Comparison of ENCODE assay signal across 5 mouse cellular contexts in the genomic region with DNA sequence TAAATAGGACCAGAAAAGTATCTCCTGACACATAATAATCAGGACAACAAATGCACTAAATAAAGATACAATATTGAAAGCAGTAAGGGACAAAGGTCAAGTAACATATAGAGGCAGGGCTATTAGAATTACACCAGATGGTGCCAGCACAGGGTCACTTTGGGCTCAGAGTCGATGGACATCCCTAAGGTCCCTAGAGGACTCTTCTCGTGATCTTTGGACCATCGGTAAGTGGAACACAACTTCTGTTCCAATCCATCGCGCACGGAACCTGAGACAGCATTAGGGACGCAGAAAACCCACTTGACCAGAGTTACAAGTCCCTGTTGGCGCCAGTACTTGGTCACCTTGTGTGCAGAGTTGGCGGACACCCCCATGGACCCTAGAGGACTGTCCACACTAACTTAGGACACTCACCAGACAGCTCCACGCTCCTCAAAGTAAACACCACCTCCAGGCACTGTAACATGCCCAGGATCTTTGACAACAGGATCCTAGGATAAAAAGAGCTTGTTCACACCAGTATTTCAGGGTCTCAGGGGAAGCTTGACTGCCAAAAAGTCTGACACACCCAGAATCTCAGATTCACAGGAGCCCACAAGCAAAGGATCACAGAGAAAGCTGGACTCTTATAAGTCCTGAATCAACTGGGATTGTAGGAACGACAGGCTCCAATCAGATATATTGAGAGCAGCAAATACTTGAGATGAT. TPM values are rescaled to one million over a fixed set of nuclear protein-coding genes. Genes with fewer than 3 reads are reported as not detected.
A peak's percentile ranks its signal among the peaks of the same experiment; 100 is the strongest.
DNase-seq lines count a peak whose midpoint lies in the region; ATAC-seq and TF ChIP-seq lines count a peak whose summit lies in the region.
"Not testable (repeated sequence)": the region's sequence is repeated elsewhere in the genome, so short reads cannot be mapped to it uniquely, and the experiment has no call there.
"Had no signal": no experiment of that assay in that cellular context is flagged by ENCODE, and none has a peak within 500 bp of the region (broad histone marks: within the 10 kb centered on the region; RNA-seq: fewer than 3 reads in every experiment).

No protein-coding gene starts in this region.

- peak; percentile 25 for DNase-seq in adipocyte (ENCODE audit: low spot score)
- peak; percentile 92 for DNase-seq in heart, adult 11 months
- peak; percentile 1 for DNase-seq in kidney, adult 2 months
- peak; percentile 12 for DNase-seq in midbrain, embryonic 11.5 days (ENCODE audit: low spot score, missing footprints)

- not testable (repeated sequence) for H3K4me3 ChIP-seq in kidney, adult 2 months (ENCODE audit: insufficient read depth, low read depth, low read length); midbrain, embryonic 11.5 days (ENCODE audit: low read depth, low read length)

- H3K27me3 ChIP-seq in kidney, adult 2 months (replicated peaks; ENCODE audit: control insufficient read depth, insufficient read depth, low read length); midbrain, embryonic 11.5 days (ENCODE audit: control insufficient read depth, insufficient read depth, low read length): not testable (repeated sequence)

- TF ChIP-seq CTCF in kidney, adult 2 months (conservative IDR thresholded peaks at IDR 0.05; ENCODE audit: insufficient read depth, insufficient read length, low read depth, low read length): not testable (repeated sequence)

- not testable (repeated sequence) for ATAC-seq in midbrain, embryonic 11.5 days (ENCODE audit: low FRiP score)

- 91% methylated on average over 11 of the region's 11 CpGs for WGBS in kidney, adult 2 months
- WGBS in midbrain, embryonic 11.5 days: 86% methylated on average over 11 of the region's 11 CpGs

- H3K4me2 ChIP-seq in midbrain, embryonic 11.5 days: not testable (repeated sequence)

- not testable (repeated sequence) for H3K4me1 ChIP-seq in kidney, adult 2 months (ENCODE audit: control insufficient read depth, insufficient read depth, low read length); midbrain, embryonic 11.5 days (ENCODE audit: control insufficient read depth, insufficient read depth, low read length)

- not testable (repeated sequence) for H3K9me3 ChIP-seq in midbrain, embryonic 11.5 days (ENCODE audit: control insufficient read depth, low read length)

- not testable (repeated sequence) for H3K27ac ChIP-seq in kidney, adult 2 months (ENCODE audit: insufficient read depth, low read depth, low read length); midbrain, embryonic 11.5 days (ENCODE audit: low read depth, low read length)

- not testable (repeated sequence) for H3K36me3 ChIP-seq in kidney, adult 2 months (ENCODE audit: control insufficient read depth, insufficient read depth, low read length); midbrain, embryonic 11.5 days (ENCODE audit: control insufficient read depth, insufficient read depth, low read length)

- TF ChIP-seq POLR2A in kidney, adult 2 months (IDR thresholded peaks at IDR 0.05; ENCODE audit: low read depth, low read length): not testable (repeated sequence)

- H3K9ac ChIP-seq in midbrain, embryonic 11.5 days (ENCODE audit: low read length): not testable (repeated sequence)

RNA-seq across cellular contexts. Expression of gene Gm14403, which starts 14.6 kb away (rescaled TPM):
- polyA plus RNA-seq in kidney, adult 2 months (2012; rRNA removed): 2.7 and 3.1 TPM in 2 replicates
- polyA plus RNA-seq in midbrain, embryonic 11.5 days (2014; fragmentation: Nextera tagmentation; extraction: Ambion mirVana): 4.1 and 6.1 TPM in 2 replicates
- polyA plus RNA-seq: G1E had no signal

RNA-seq across cellular contexts. Expression of gene Zfp970, which starts 18.9 kb away (rescaled TPM):
- polyA plus RNA-seq in kidney, adult 2 months (2012; rRNA removed): 4.2 and 4.5 TPM in 2 replicates
- polyA plus RNA-seq in midbrain, embryonic 11.5 days (2014; fragmentation: Nextera tagmentation; extraction: Ambion mirVana): 12.2 and 12.5 TPM in 2 replicates

Comparison
In these comparisons a context has a peak if more than half of its experiments do, and no peak if none do; other contexts are left out.
1. DNase-seq: peak in every context shown above with its lines; median percentile 92 in heart, adult 11 months; 25 in adipocyte; 12 in midbrain, embryonic 11.5 days; 1 in kidney, adult 2 months.